Mouse (Mus musculus) kidney, adult 2 months (tissue): ENCODE measurements around the gene Dnase1. TPM values are rescaled to one million over a fixed set of nuclear protein-coding genes. Genes with fewer than 3 reads are reported as not detected.
"Not testable (repeated sequence)": the region's sequence is repeated elsewhere in the genome, so short reads cannot be mapped to it uniquely, and the experiment has no call there.

Source experiments
- DNase-seq: peaks from one replicate; pipeline ENCODE4 v3.0.0; 2021
- H3K27ac ChIP-seq: fragments of 200-500 bp; 2 replicates; pipeline ENCODE4 v1.5.1; 2012; ENCODE audit warnings: low read depth, low read length, control low read depth, inconsistent platforms; ENCODE audit not compliant: insufficient read depth
- H3K27me3 ChIP-seq: fragments of 200-500 bp; replicated peaks from 2 replicates; pipeline ENCODE4 v1.6.1; 2012; ENCODE audit warnings: mild to moderate bottlenecking, moderate library complexity, low read length, inconsistent platforms; ENCODE audit not compliant: control insufficient read depth, insufficient read depth
- H3K36me3 ChIP-seq: fragments of 200-500 bp; 2 replicates; pipeline ENCODE4 v1.6.1; 2012; ENCODE audit warnings: mild to moderate bottlenecking, moderate library complexity, low read length, inconsistent platforms; ENCODE audit not compliant: control insufficient read depth, insufficient read depth
- H3K4me1 ChIP-seq: fragments of 200-500 bp; 2 replicates; pipeline ENCODE4 v1.6.1; 2011; ENCODE audit warnings: low read length; ENCODE audit not compliant: control insufficient read depth, insufficient read depth
- H3K4me3 ChIP-seq: fragments of 200-500 bp; 2 replicates; pipeline ENCODE4 v1.5.1; 2011; ENCODE audit warnings: mild to moderate bottlenecking, low read depth, low read length, control low read depth; ENCODE audit not compliant: insufficient read depth
- CTCF ChIP-seq: fragments of 200-500 bp; conservative IDR thresholded peaks from 2 replicates; pipeline ENCODE4 v1.5.1; 2011; ENCODE audit warnings: low read depth, mild to moderate bottlenecking, control low read depth, low read length, moderate library complexity, mixed read lengths; ENCODE audit not compliant: insufficient read depth, insufficient read length
- POLR2A ChIP-seq: fragments of 200-500 bp; IDR thresholded peaks from one replicate; pipeline ENCODE4 v1.6.1; 2011; ENCODE audit warnings: low read depth, low read length, control low read depth
- WGBS: fragments of 180-500 bp; shearing (Covaris S2); methylation state at CpG from one replicate; pipeline ENCODE4 v1.1.7; 2018; 5-methylcytosine and 5-hydroxymethylcytosine counted together
- polyA plus RNA-seq: library from polyadenylated mRNA; depleted of rRNA; stranded (reverse); fragments of >200 nt; gene quantifications from 2 replicates; pipeline ENCODE4 v1.2.3, GENCODE M21; 2012

The Dnase1 gene
- polyA plus RNA-seq, 1 experiment = 2,440 TPM

- WGBS = 52% methylated on average over 3 of the region's 3 CpGs
- Histone ChIP-seq H3K36me3 (no peaks in the 10 kb centered on the region), H3K4me1 (peaks cover 15% of the 10 kb centered on the region), H3K4me3 (no peak overlapping the region), H3K27ac (no peak overlapping the region), H3K27me3 (no peaks in the 10 kb centered on the region)
- TF ChIP-seq CTCF (no peak), POLR2A (no peak)
- DNase-seq = no peak
These were observed 38.1 kb downstream of the Dnase1 start for GRCm38 (mm10) chr16:4074836-4075235.

- under 1% methylated on average over 58 of the region's 58 CpGs for WGBS
These were observed 40.8 kb downstream of the Dnase1 start, which contains the start of gene Trap1 for GRCm38 (mm10) chr16:4077384-4078061. Gene Trap1 (minus strand): TSS chr16:4077827.

GRCm38 (mm10) chr16:4078302-4078701, 41.6 kb downstream of the Dnase1 start:
- not testable (repeated sequence) for H3K36me3 ChIP-seq, H3K27ac ChIP-seq, H3K4me3 ChIP-seq, H3K27me3 ChIP-seq
- peaks cover 15% of the 10 kb centered on the region for H3K4me1 ChIP-seq
- peak; percentile 27 for DNase-seq
- 63% methylated on average over 10 of the region's 10 CpGs for WGBS

More at GRCm38 (mm10) chr16:4077384-4078061, 40.8 kb downstream of the Dnase1 start, which contains the start of gene Trap1:
- Histone ChIP-seq H3K27ac (peak within 1 kb of the TSS; percentile 94), H3K4me3 (peak within 1 kb of the TSS; percentile 84), H3K4me1 (peaks cover 15% of the 10 kb centered on the region), H3K27me3 (no peaks in the 10 kb centered on the region), H3K36me3 (no peaks in the 10 kb centered on the region)
- DNase-seq = peak; percentile 96
- no peak for TF ChIP-seq CTCF
- peak; percentile 48 for TF ChIP-seq POLR2A

GRCm38 (mm10) chr16:4079656-4080055, 42.9 kb downstream of the Dnase1 start:
- 57% methylated on average over 1 of the region's 1 CpGs for WGBS

GRCm38 (mm10) chr16:4080419-4080818, 43.7 kb downstream of the Dnase1 start:
- not testable (repeated sequence) for H3K4me3 ChIP-seq, H3K27me3 ChIP-seq, H3K36me3 ChIP-seq, H3K4me1 ChIP-seq, H3K27ac ChIP-seq, DNase-seq
- WGBS = 61% methylated on average over 3 of the region's 3 CpGs

More at GRCm38 (mm10) chr16:4079656-4080055, 42.9 kb downstream of the Dnase1 start:
- Histone ChIP-seq H3K4me3 (no peak overlapping the region), H3K27me3 (no peaks in the 10 kb centered on the region), H3K4me1 (peaks cover 12% of the 10 kb centered on the region), H3K36me3 (0 out of 2 replicates have a peak, but pooled peaks cover 1% of the 10 kb centered on the region), H3K27ac (no peak overlapping the region)
- DNase-seq = no peak
- TF ChIP-seq CTCF (no peak), POLR2A (no peak)

- no peak for TF ChIP-seq CTCF
- TF ChIP-seq POLR2A = no peak
- Histone ChIP-seq H3K4me3 (no peak overlapping the region), H3K27me3 (no peaks in the 10 kb centered on the region), H3K36me3 (0 out of 2 replicates have a peak, but pooled peaks cover 1% of the 10 kb centered on the region), H3K27ac (no peak overlapping the region), H3K4me1 (no peaks in the 10 kb centered on the region)
- 97% methylated on average over 7 of the region's 7 CpGs for WGBS
- DNase-seq = no peak
These were observed 48.3 kb downstream of the Dnase1 start for GRCm38 (mm10) chr16:4085051-4085450.

GRCm38 (mm10) chr16:4085851-4086387, 49.2 kb downstream of the Dnase1 start:
- 94% methylated on average over 9 of the region's 9 CpGs for WGBS
- H3K27ac ChIP-seq = no peak overlapping the region
- no peak for TF ChIP-seq POLR2A
- TF ChIP-seq CTCF = no peak
- no peak overlapping the region for H3K4me3 ChIP-seq
- 0 out of 2 replicates have a peak, but pooled peaks cover 1% of the 10 kb centered on the region for H3K36me3 ChIP-seq
- no peaks in the 10 kb centered on the region for H3K27me3 ChIP-seq
- DNase-seq = no peak
- H3K4me1 ChIP-seq = no peaks in the 10 kb centered on the region
